Mouse (Mus musculus): ENCODE results near the gene Apba1.

DNA sequence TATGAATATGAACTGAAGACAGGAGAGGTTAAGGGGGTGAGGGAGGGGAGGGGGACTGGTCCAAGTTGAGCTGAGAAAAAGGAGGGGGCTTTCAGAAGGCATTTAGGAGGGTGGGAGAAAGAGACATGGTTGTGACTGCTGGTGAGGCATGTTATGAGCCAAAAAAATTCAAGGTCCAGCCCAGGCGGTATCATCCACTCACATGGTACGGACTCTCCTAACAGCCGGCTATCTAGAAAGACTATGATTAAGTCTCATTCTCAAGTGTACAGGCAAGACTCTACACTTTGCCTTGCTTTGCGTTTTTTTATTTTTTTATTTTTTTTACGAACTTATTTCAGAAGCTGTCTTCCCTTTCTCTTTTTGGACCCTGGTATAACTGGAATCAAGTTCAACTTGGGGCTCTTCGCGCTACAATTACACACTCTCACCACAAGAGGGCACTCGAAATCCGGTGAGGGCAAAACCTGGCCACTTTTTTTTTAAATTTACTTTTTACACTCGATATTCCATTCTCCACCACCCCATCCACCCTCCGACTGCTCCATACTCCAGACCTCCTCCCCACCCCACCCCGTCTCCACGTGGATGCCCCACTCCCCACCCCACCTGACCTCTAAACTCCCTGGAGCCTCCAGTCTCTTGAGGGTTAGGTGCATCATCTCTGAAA lies 101.6 kb downstream of the Apba1 start:
- TF ChIP-seq CTCF (IDR thresholded peaks at IDR 0.05; ENCODE audit: control insufficient read depth, insufficient read depth, low read length) (peak; percentile 39; the same call in 1 of the 2 replicates), POLR2A (IDR thresholded peaks at IDR 0.05; ENCODE audit: borderline replicate concordance, control insufficient read depth, low read depth, low read length) (no peak)

Measured in bone marrow, adult 2 months (tissue).